Mouse (Mus musculus): Measurements from ENCODE around the gene Mrps35. TPM values are rescaled to one million over a fixed set of nuclear protein-coding genes. Genes with fewer than 3 reads are reported as not detected.

Mrps35 gene
- total RNA-seq, 2 experiments from 2014 or later = 37.4 to 52.4 TPM

DNA sequence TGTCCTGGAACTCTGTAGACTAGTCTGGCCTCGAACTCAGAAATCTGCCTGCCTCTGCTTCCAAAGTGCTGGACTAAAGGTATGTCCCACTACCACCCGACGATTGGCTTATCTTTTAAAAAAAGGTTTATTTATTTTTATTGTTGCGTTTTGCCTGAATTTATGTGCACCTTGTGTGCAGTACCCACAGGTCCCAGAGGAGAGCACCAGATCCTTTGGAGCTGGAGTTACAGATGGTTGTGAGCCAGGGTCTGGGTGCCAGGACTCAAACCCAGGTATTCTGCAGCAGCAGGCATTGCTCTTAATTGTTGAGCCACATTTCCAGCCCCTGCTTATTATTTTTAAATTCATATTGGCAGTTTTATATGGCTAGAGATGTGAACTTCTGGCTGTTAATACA lies 53.5 kb downstream of the Mrps35 start:
- Histone ChIP-seq H3K4me3 (no peak overlapping the region), H3K27ac (no peak overlapping the region)
- TF ChIP-seq CTCF (IDR thresholded peaks at IDR 0.05) = no peak
- no peak for DNase-seq
- intact Hi-C loops (cut with DNase I) = loop anchor here (10.0 kb wide), 1 partner anchor 261 kb away; no protein-coding TSS in a partner anchor

DNA sequence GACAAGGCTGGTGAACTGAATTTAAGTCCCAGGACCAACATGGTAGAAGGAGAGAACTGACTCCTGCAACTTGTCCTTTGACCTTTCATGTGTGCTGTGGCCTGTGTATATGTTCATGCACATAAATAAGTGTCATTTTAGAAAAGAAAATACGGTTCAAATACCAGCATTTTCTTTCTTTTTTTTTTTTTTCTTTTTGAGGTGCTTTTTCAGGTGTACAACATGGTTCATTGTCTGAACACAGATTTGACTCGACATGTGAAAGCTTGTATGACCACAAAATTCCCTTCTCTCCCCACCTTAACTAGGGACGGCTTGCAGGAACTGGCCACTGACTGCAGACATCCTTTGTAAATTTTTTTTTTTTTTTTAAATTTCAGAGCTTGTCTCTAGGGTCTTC lies 54.4 kb downstream of the Mrps35 start:
- DNase-seq = no peak
- Histone ChIP-seq H3K27ac (no peak overlapping the region), H3K4me3 (no peak overlapping the region)
- intact Hi-C loops (cut with DNase I) = loop anchor here (10.0 kb wide), 1 partner anchor 262 kb away; no protein-coding TSS in a partner anchor
- TF ChIP-seq CTCF (IDR thresholded peaks at IDR 0.05) = no peak

DNA sequence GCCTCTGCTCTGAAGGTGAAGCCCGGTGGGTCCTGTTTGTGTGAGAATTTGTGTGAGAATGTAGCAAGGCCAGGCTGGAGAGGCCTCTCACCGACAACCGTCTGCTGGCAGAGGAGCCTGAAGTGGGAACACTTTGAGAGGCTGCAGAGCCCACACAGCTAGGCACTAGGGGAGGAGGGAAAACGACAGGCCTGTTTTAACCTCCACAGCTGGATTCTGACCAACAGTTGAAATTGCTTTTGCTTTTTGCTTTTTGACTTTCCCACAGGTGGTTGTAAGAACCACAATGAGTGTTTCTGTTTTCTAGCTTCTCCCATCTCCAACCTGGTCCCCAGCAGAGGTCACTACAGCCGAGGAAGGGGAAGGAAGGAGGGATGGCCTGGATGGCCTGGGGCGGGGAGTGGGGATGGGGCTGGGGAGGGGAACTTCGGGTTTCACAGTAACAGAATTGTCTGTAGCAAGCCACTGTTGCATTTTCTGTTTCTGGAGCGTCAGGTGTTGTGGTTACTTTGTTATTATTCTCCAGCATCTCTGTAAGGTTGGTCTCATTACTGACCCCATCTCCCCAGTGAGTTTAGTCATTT lies 54.9 kb downstream of the Mrps35 start:
- H3K27ac ChIP-seq = no peak overlapping the region
- no peak for TF ChIP-seq CTCF (IDR thresholded peaks at IDR 0.05)
- intact Hi-C loops (cut with DNase I) = loop anchor here (10.0 kb wide), 1 partner anchor 263 kb away; no protein-coding TSS in a partner anchor
- no peak for DNase-seq
- H3K4me3 ChIP-seq = no peak overlapping the region

GRCm38 (mm10) chr6:147099458-147100277 lies 57.1 kb downstream of the Mrps35 start:
- no peak for DNase-seq
- no peak for TF ChIP-seq CTCF (IDR thresholded peaks at IDR 0.05)
- intact Hi-C loops (cut with DNase I) = loop anchor here (5.0 to 10.0 kb wide), 2 partner anchors 82 to 265 kb away; no protein-coding TSS in a partner anchor
- Histone ChIP-seq H3K4me3 (no peak overlapping the region), H3K27ac (no peak overlapping the region)

DNA sequence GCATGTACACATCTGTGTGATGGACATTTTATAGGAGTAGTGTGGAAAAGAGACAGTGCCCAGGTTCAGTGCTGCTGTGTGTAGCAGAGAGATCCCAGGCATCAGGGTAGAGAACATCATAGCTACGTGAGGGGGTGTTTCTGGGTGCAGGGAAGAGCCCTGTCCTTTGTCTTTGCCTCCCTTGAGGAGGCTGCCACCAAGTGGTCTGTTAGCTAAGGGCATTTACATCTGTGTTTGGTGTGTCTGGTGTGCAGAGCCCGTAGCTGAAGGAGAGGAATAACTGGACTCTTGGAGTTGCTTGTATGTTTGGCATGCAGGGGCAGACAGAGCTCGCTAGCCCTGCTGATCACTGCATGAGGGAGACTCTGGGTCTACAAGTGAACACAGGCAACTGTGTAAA lies 59.7 kb downstream of the Mrps35 start:
- intact Hi-C loops (cut with DNase I) = loop anchor here (5.0 kb wide), 1 partner anchor 85 kb away; no protein-coding TSS in a partner anchor
- H3K27ac ChIP-seq = no peak overlapping the region
- H3K4me3 ChIP-seq = no peak overlapping the region
- no peak for DNase-seq
- TF ChIP-seq CTCF (IDR thresholded peaks at IDR 0.05) = peak; percentile 43

GRCm38 (mm10) chr6:147105529-147105928 lies 63.0 kb downstream of the Mrps35 start:
- no peak for DNase-seq
- no peak for TF ChIP-seq CTCF (IDR thresholded peaks at IDR 0.05)
- intact Hi-C loops (cut with DNase I) = no loop called here
- H3K27ac ChIP-seq = no peak overlapping the region
- no peak overlapping the region for H3K4me3 ChIP-seq

GRCm38 (mm10) chr6:147106716-147107115 lies 64.2 kb downstream of the Mrps35 start:
- DNase-seq = no peak
- no peak for TF ChIP-seq CTCF (IDR thresholded peaks at IDR 0.05)
- Histone ChIP-seq H3K4me3 (no peak overlapping the region), H3K27ac (no peak overlapping the region)
- intact Hi-C loops (cut with DNase I) = no loop called here

DNA sequence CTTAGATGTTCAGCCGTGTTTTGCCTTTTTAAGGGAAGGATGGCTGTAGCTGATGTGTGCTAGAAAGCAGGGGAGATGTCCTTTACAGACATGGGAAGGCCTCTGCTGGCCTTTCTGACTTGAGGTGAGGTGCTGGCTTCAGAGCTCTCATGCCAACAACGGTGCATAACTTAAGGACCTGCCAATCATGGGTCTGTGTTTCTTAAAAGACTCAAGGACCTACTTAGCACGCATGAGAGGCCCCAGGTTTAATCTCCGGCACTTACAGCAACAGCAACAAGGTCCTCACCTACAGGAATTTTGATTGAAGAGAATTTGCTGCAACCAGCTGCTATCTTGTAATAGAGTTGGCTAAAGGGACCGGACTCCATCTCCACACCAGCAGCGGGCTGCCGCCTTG lies 66.7 kb downstream of the Mrps35 start:
- TF ChIP-seq CTCF (IDR thresholded peaks at IDR 0.05) = no peak
- intact Hi-C loops (cut with DNase I) = no loop called here
- no peak overlapping the region for H3K4me3 ChIP-seq
- H3K27ac ChIP-seq = no peak overlapping the region
- no peak for DNase-seq

DNA sequence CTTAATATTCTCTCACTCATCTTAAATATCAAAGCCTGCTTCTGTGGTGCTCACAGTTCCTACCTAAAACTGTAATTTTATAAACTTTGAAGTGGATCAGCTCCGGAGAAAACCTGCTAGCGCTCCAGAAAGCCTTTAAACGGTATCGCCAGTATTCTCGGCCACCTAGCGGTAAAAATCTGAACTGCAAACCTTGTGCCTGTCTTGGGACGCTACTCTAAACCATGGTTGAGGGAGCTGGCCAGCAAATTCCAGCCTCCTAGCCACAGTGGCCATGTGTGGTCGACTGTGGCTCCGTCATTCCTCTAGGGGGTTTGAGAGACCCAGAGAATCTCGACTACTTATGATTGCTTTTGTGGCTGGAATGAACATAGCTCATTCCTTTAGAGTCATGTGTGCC lies 74.0 kb downstream of the Mrps35 start:
- intact Hi-C loops (cut with DNase I) = loop anchor here (1.0 kb wide), 1 partner anchor 108 kb away; no protein-coding TSS in a partner anchor
- DNase-seq = peak; percentile 89
- H3K27ac ChIP-seq = no peak overlapping the region
- H3K4me3 ChIP-seq = peak overlapping the region; percentile 10; the same call in 1 of the 2 replicates
- peak; percentile 94 for TF ChIP-seq CTCF (IDR thresholded peaks at IDR 0.05)

DNA sequence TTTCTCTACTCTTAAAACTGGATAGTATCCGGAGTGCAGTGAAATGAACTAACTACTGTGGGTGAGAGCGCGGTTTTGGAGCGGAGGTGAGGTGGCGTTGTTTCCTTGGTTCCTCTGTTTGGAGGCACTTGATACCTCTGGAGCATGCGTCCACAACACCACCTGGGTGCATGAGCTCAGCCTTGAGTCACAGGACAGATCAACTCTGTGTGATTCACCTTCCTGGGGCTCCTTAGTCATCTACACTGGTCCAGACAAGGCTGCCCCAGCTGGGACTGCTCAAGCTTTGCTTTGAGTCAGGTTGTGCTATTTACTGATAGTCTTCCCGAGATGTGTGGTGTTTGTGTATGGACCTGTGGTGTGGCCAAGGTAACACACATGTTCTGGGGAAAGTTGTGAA lies 75.2 kb downstream of the Mrps35 start:
- intact Hi-C loops (cut with DNase I) = no loop called here
- H3K27ac ChIP-seq = no peak overlapping the region
- no peak for TF ChIP-seq CTCF (IDR thresholded peaks at IDR 0.05)
- no peak overlapping the region for H3K4me3 ChIP-seq
- DNase-seq = no peak

GRCm38 (mm10) chr6:147118190-147118589 lies 75.6 kb downstream of the Mrps35 start:
- DNase-seq = no peak
- H3K4me3 ChIP-seq = no peak overlapping the region
- no peak overlapping the region for H3K27ac ChIP-seq
- intact Hi-C loops (cut with DNase I) = no loop called here
- no peak for TF ChIP-seq CTCF (IDR thresholded peaks at IDR 0.05)

GRCm38 (mm10) chr6:147121320-147121719 lies 78.8 kb downstream of the Mrps35 start:
- intact Hi-C loops (cut with DNase I) = no loop called here
- no peak for DNase-seq
- TF ChIP-seq CTCF (IDR thresholded peaks at IDR 0.05) = no peak

More at GRCm38 (mm10) chr6:147121320-147121719, 78.8 kb downstream of the Mrps35 start:
- no peak overlapping the region for H3K27ac ChIP-seq
- H3K4me3 ChIP-seq = no peak overlapping the region

Other genes starting within 250 kb of the Mrps35 start
- gene Arntl2, start 246.7 kb upstream of the Mrps35 start, total RNA-seq (2021) = under 1 TPM; 0.50 to 0.99 TPM
- gene Smco2, start 192.7 kb upstream of the Mrps35 start, total RNA-seq (2021) = not detected
- gene Ppfibp1, start 154.3 kb upstream of the Mrps35 start, total RNA-seq (2021) = 10 to 100 TPM; 40.3 to 44.8 TPM
- not detected for gene 1700034J05Rik, start 88.3 kb upstream of the Mrps35 start, total RNA-seq (2021)
- under 1 TPM; 0.59 to 0.66 TPM for gene Rep15, start 10.2 kb upstream of the Mrps35 start, total RNA-seq (2021)
- not detected for gene Mansc4, start 44.3 kb downstream of the Mrps35 start, total RNA-seq (2021)
- gene Klhl42, start 48.6 kb downstream of the Mrps35 start, total RNA-seq (2021) = 1 to 10 TPM; 1.7 to 2.2 TPM
- 1 to 10 TPM in 1 of 2 experiments, under 1 TPM in 1; 0.78 to 3.0 TPM for gene Pthlh, start 221.4 kb downstream of the Mrps35 start, total RNA-seq (2021)